Comparison of ENCODE assay signal across 9 mouse cellular contexts in genomic region chr13:64447947-64448346, GRCm38 (mm10). TPM values are rescaled to one million over a fixed set of nuclear protein-coding genes. Genes with fewer than 3 reads are reported as not detected.
DNase-seq lines count a peak whose midpoint lies in the region; ATAC-seq and TF ChIP-seq lines count a peak whose summit lies in the region.
"Had no signal": no experiment of that assay in that cellular context is flagged by ENCODE, and none has a peak within 500 bp of the region (broad histone marks: within the 10 kb centered on the region; RNA-seq: fewer than 3 reads in every experiment).

No protein-coding gene starts in this region.

- 6% methylated on average over 1 of the region's 1 CpGs for WGBS in forebrain, embryonic 13.5 days
- 5% methylated on average over 1 of the region's 1 CpGs for WGBS in forebrain, embryonic 12.5 days
- WGBS in thymus, adult 2 months: 9% methylated on average over 1 of the region's 1 CpGs
- 0% methylated on average over 1 of the region's 1 CpGs for WGBS in liver, postnatal 0 days (ENCODE audit: insufficient replicate concordance)

- no peaks in the 10 kb centered on the region for H3K36me3 ChIP-seq in forebrain, embryonic 13.5 days (ENCODE audit: poor library complexity, severe bottlenecking)
- H3K36me3 ChIP-seq in forebrain, embryonic 12.5 days (replicated peaks): no peaks in the 10 kb centered on the region
- H3K36me3 ChIP-seq in thymus, adult 2 months (ENCODE audit: control insufficient read depth, insufficient read depth, low read length): no peaks in the 10 kb centered on the region
- no peaks in the 10 kb centered on the region for H3K36me3 ChIP-seq in liver, postnatal 0 days (replicated peaks; ENCODE audit: insufficient read depth, low read length)

- no peak overlapping the region for H3K4me2 ChIP-seq in forebrain, embryonic 13.5 days
- H3K4me2 ChIP-seq in forebrain, embryonic 12.5 days: no peak overlapping the region
- H3K4me2 ChIP-seq in liver, postnatal 0 days (ENCODE audit: low read depth, low read length): no peak overlapping the region

- no peak overlapping the region for H3K4me3 ChIP-seq in forebrain, embryonic 13.5 days
- H3K4me3 ChIP-seq in forebrain, embryonic 12.5 days (replicated peaks): no peak overlapping the region
- no peak overlapping the region for H3K4me3 ChIP-seq in thymus, adult 2 months (ENCODE audit: control insufficient read depth, insufficient read depth, low read length)
- no peak overlapping the region for H3K4me3 ChIP-seq in liver, postnatal 0 days (ENCODE audit: low read depth, low read length)

- ATAC-seq in forebrain, embryonic 13.5 days: 0 out of 2 replicates have a peak, but pooled peaks have one; percentile 10
- ATAC-seq in forebrain, embryonic 12.5 days (ENCODE audit: low FRiP score): no peak
- peak; percentile 49 for ATAC-seq in liver, postnatal 0 days

- H3K9me3 ChIP-seq in forebrain, embryonic 13.5 days (replicated peaks): no peaks in the 10 kb centered on the region
- no peaks in the 10 kb centered on the region for H3K9me3 ChIP-seq in forebrain, embryonic 12.5 days
- no peaks in the 10 kb centered on the region for H3K9me3 ChIP-seq in liver, postnatal 0 days (ENCODE audit: low read length)

- TF ChIP-seq POLR2A in thymus, adult 2 months (IDR thresholded peaks at IDR 0.05; ENCODE audit: control insufficient read depth, extremely low read depth, insufficient read depth, low read length, poor library complexity): no peak

- H3K4me1 ChIP-seq in forebrain, embryonic 13.5 days: no peaks in the 10 kb centered on the region
- H3K4me1 ChIP-seq in forebrain, embryonic 12.5 days: no peaks in the 10 kb centered on the region
- H3K4me1 ChIP-seq in thymus, adult 2 months (replicated peaks; ENCODE audit: control insufficient read depth, insufficient read depth, low read length): no peaks in the 10 kb centered on the region
- H3K4me1 ChIP-seq in liver, postnatal 0 days (ENCODE audit: insufficient read depth): no peaks in the 10 kb centered on the region

- no peak overlapping the region for H3K9ac ChIP-seq in forebrain, embryonic 13.5 days
- H3K9ac ChIP-seq in forebrain, embryonic 12.5 days: no peak overlapping the region
- H3K9ac ChIP-seq in liver, postnatal 0 days (replicated peaks): no peak overlapping the region

- no peaks in the 10 kb centered on the region for H3K27me3 ChIP-seq in forebrain, embryonic 13.5 days
- H3K27me3 ChIP-seq in forebrain, embryonic 12.5 days: no peaks in the 10 kb centered on the region
- H3K27me3 ChIP-seq in thymus, adult 2 months (ENCODE audit: control insufficient read depth, insufficient read depth, low read length): no peaks in the 10 kb centered on the region; the same call in 1 of the 2 replicates
- H3K27me3 ChIP-seq in liver, postnatal 0 days (ENCODE audit: insufficient read depth, low read length): no peaks in the 10 kb centered on the region

- TF ChIP-seq CTCF in thymus, adult 2 months (IDR thresholded peaks at IDR 0.05; ENCODE audit: borderline replicate concordance, control insufficient read depth, extremely low read depth, insufficient read depth, low read length, poor library complexity): no peak
- TF ChIP-seq CTCF in liver, postnatal 0 days (IDR thresholded peaks at IDR 0.05; ENCODE audit: low read depth): peak; percentile 84

- peak; percentile 28 for DNase-seq in thymus, adult 2 months
- no peak for DNase-seq in thymus, postnatal 36 days
- peak; percentile 46 for DNase-seq in forelimb bud, embryonic 11.5 days (ENCODE audit: low read depth, low spot score)
- no peak for DNase-seq in liver, postnatal 0 days
- no peak for DNase-seq in adipocyte (ENCODE audit: low spot score)
- DNase-seq in testis, postnatal 10 days (ENCODE audit: low spot score): no peak

- no peak for TF ChIP-seq EP300 in liver, postnatal 0 days (IDR thresholded peaks at IDR 0.05; ENCODE audit: low read depth)

- H3K27ac ChIP-seq in forebrain, embryonic 13.5 days: no peak overlapping the region
- H3K27ac ChIP-seq in forebrain, embryonic 12.5 days: no peak overlapping the region
- H3K27ac ChIP-seq in thymus, adult 2 months (ENCODE audit: control insufficient read depth, insufficient read depth, low read length): no peak overlapping the region
- H3K27ac ChIP-seq in liver, postnatal 0 days (ENCODE audit: low read depth): no peak overlapping the region

RNA-seq across cellular contexts. Expression of gene Cdk20, which starts 15.8 kb away (rescaled TPM):
- 14.9 and 16.2 TPM in 2 replicates for polyA plus RNA-seq in forebrain, embryonic 13.5 days (2015; fragmentation: Nextera tagmentation; extraction: Ambion mirVana)
- polyA plus RNA-seq in forebrain, embryonic 12.5 days (2016; fragmentation: Nextera tagmentation; extraction: Ambion mirVana): 12.7 and 13.4 TPM in 2 replicates
- polyA plus RNA-seq in thymus, adult 2 months (2012; rRNA removed): 128 and 129 TPM in 2 replicates
- 4.5 and 4.8 TPM in 2 replicates for polyA plus RNA-seq in liver, postnatal 0 days (2015; fragmentation: Nextera tagmentation; extraction: Ambion mirVana)

RNA-seq across cellular contexts. Expression of gene Fam240b, which starts 49.6 kb away (rescaled TPM):
- not detected in 2 replicates for polyA plus RNA-seq in forebrain, embryonic 13.5 days (2015; fragmentation: Nextera tagmentation; extraction: Ambion mirVana)
- polyA plus RNA-seq in forebrain, embryonic 12.5 days (2016; fragmentation: Nextera tagmentation; extraction: Ambion mirVana): not detected in 2 replicates
- not detected in 2 replicates for polyA plus RNA-seq in thymus, adult 2 months (2012; rRNA removed)
- not detected in 2 replicates for polyA plus RNA-seq in liver, postnatal 0 days (2015; fragmentation: Nextera tagmentation; extraction: Ambion mirVana)
- polyA plus RNA-seq: heart, embryonic 16.5 days had no signal

Comparison
In these comparisons a context has a peak if more than half of its experiments do, and no peak if none do; other contexts are left out.
1. DNase-seq: peak in thymus, adult 2 months (single experiment) and forelimb bud, embryonic 11.5 days (single experiment); none in thymus, postnatal 36 days (0 of 2), liver, postnatal 0 days (single experiment), adipocyte (single experiment) and testis, postnatal 10 days (single experiment).